Mouse (Mus musculus): Measurements from ENCODE around the gene Dgat2. TPM values are rescaled to one million over a fixed set of nuclear protein-coding genes. Genes with fewer than 3 reads are reported as not detected.

Gene Dgat2
- total and polyA plus RNA-seq, 3 experiments = 1.6 to 2.8 (median 1.7) TPM

- no peak overlapping the region for H3K4me2 ChIP-seq (ENCODE audit: insufficient read depth, low read depth, poor library complexity, severe bottlenecking)
- TF ChIP-seq MAX (IDR thresholded peaks at IDR 0.05; ENCODE audit: low read length) (no peak), USF2 (conservative IDR thresholded peaks at IDR 0.05; ENCODE audit: low read depth, low read length) (no peak), USF1 (IDR thresholded peaks at IDR 0.05; ENCODE audit: low read depth, low read length) (no peak), RAD21 (IDR thresholded peaks at IDR 0.05; ENCODE audit: low read depth, low read length) (no peak), IRF4 (IDR thresholded peaks at IDR 0.05; ENCODE audit: low read depth, low read length) (no peak), NRF1 (IDR thresholded peaks at IDR 0.05; ENCODE audit: low read depth, low read length) (no peak), SIN3A (IDR thresholded peaks at IDR 0.05; ENCODE audit: low read length) (no peak), PAX5 (IDR thresholded peaks at IDR 0.05; ENCODE audit: low read length) (no peak), ZC3H11A (IDR thresholded peaks at IDR 0.05; ENCODE audit: low read depth, low read length) (no peak), SMC3 (IDR thresholded peaks at IDR 0.05; ENCODE audit: low read depth, low read length) (no peak), POLR2A (IDR thresholded peaks at IDR 0.05; ENCODE audit: low read depth, low read length) (no peak), TCF12 (IDR thresholded peaks at IDR 0.05; ENCODE audit: low read depth, low read length) (no peak), GABPA (IDR thresholded peaks at IDR 0.05; ENCODE audit: insufficient replicate concordance, low read depth, low read length) (no peak), MYC (IDR thresholded peaks at IDR 0.05; ENCODE audit: low read depth, low read length) (no peak), ZMIZ1 (IDR thresholded peaks at IDR 0.05; ENCODE audit: low read depth, low read length) (no peak), POLR2AphosphoS2 (IDR thresholded peaks at IDR 0.05; ENCODE audit: low read depth, low read length) (no peak), CTCF (conservative IDR thresholded peaks at IDR 0.05 in 1 of 2, IDR thresholded peaks at IDR 0.05 in 1 of 2; ENCODE audit: low read depth in 2 of 2, low read length in 2 of 2) (no peak)
- DNase-seq (ENCODE audit: extremely low read depth) = no peak
- H3K79me2 ChIP-seq (replicated peaks; ENCODE audit: control insufficient read depth, extremely low read depth, insufficient read depth, poor library complexity, severe bottlenecking) = no peaks in the 10 kb centered on the region
- no peaks in the 10 kb centered on the region for H3K36me3 ChIP-seq (replicated peaks in 1 of 2; ENCODE audit: control insufficient read depth in 1 of 2, insufficient read depth in 1 of 2, low read length in 1 of 2)
- peaks cover 6% of the 10 kb centered on the region for H3K27me3 ChIP-seq (replicated peaks)
- in situ Hi-C loops (cut with MboI; ENCODE audit: low pct_ligation_motif_present, low pct_unique_long_range_greater_than_20kb, low sequenced_read_pairs) (no loop called here), dilution Hi-C loops (cut with MboI; ENCODE audit: extremely low pct_ligation_motif_present, extremely low pct_unique_long_range_greater_than_20kb, low sequenced_read_pairs) (no loop called here)
- H3K4me3 ChIP-seq (replicated peaks in 1 of 3; ENCODE audit: low read depth in 2 of 3, low read length in 2 of 3, poor library complexity in 1 of 3) = no peak overlapping the region
- H3K9ac ChIP-seq (ENCODE audit: insufficient read depth, low read depth) = no peak overlapping the region
- no peak overlapping the region for H3K27ac ChIP-seq (ENCODE audit: insufficient read depth, low read depth)
- H3K4me1 ChIP-seq (ENCODE audit: control insufficient read depth in 1 of 2, insufficient read depth in 2 of 2) = no peaks in the 10 kb centered on the region
- H3K9me3 ChIP-seq (replicated peaks; ENCODE audit: low read length) = no peaks in the 10 kb centered on the region
Observed at GRCm38 (mm10) chr7:99230061-99230747, 47.7 kb upstream of the Dgat2 start.

- Histone ChIP-seq H3K27ac (ENCODE audit: insufficient read depth, low read depth) (no peak overlapping the region), H3K9me3 (replicated peaks; ENCODE audit: low read length) (no peaks in the 10 kb centered on the region), H3K4me1 (ENCODE audit: control insufficient read depth in 1 of 2, insufficient read depth in 2 of 2) (no peaks in the 10 kb centered on the region), H3K27me3 (replicated peaks) (peaks cover 9% of the 10 kb centered on the region), H3K79me2 (replicated peaks; ENCODE audit: control insufficient read depth, extremely low read depth, insufficient read depth, poor library complexity, severe bottlenecking) (no peaks in the 10 kb centered on the region), H3K9ac (ENCODE audit: insufficient read depth, low read depth) (no peak overlapping the region), H3K36me3 (replicated peaks in 1 of 2; ENCODE audit: control insufficient read depth in 1 of 2, insufficient read depth in 1 of 2, low read length in 1 of 2) (no peaks in the 10 kb centered on the region), H3K4me2 (ENCODE audit: insufficient read depth, low read depth, poor library complexity, severe bottlenecking) (no peak overlapping the region), H3K4me3 (replicated peaks in 1 of 3; ENCODE audit: low read depth in 2 of 3, low read length in 2 of 3, poor library complexity in 1 of 3) (no peak overlapping the region)
- in situ Hi-C loops (cut with MboI; ENCODE audit: low pct_ligation_motif_present, low pct_unique_long_range_greater_than_20kb, low sequenced_read_pairs) = no loop called here
- TF ChIP-seq SMC3 (IDR thresholded peaks at IDR 0.05; ENCODE audit: low read depth, low read length) = peak; percentile 33
- no peak for TF ChIP-seq PAX5 (IDR thresholded peaks at IDR 0.05; ENCODE audit: low read length)
- peak; percentile 38 to 60 for TF ChIP-seq CTCF (conservative IDR thresholded peaks at IDR 0.05 in 1 of 2, IDR thresholded peaks at IDR 0.05 in 1 of 2; ENCODE audit: low read depth in 2 of 2, low read length in 2 of 2)
- no peak for TF ChIP-seq MAZ (IDR thresholded peaks at IDR 0.05; ENCODE audit: low read depth, low read length)
- TF ChIP-seq ZNF384 (IDR thresholded peaks at IDR 0.05; ENCODE audit: low read depth, low read length) = peak; percentile 82
- TF ChIP-seq RAD21 (IDR thresholded peaks at IDR 0.05; ENCODE audit: low read depth, low read length) = peak; percentile 11
- dilution Hi-C loops (cut with MboI; ENCODE audit: extremely low pct_ligation_motif_present, extremely low pct_unique_long_range_greater_than_20kb, low sequenced_read_pairs) = no loop called here
- DNase-seq (ENCODE audit: extremely low read depth) = peak; percentile 24
Observed at GRCm38 (mm10) chr7:99229411-99229810, 46.9 kb upstream of the Dgat2 start.

Data from CH12.LX (cell line).